Mouse (Mus musculus) embryonic facial prominence, embryonic 10.5 days (tissue): ENCODE measurements at regions not wholly inside any gene's neighbourhood (a gene's known extent, or its start where the extent isn't known, plus 50 kb on each side); places are given as distances from the start of the nearest gene placed in this dataset.
A peak's percentile ranks its signal among the peaks of the same experiment; 100 is the strongest.

Source experiments
- DNase-seq: peaks from one replicate; pipeline ENCODE4 v3.0.0-alpha.2; 2017; ENCODE audit warnings: low spot score
- H3K27ac ChIP-seq: fragments of 300-500 bp; sonication (generic); replicated peaks from 2 replicates; pipeline ENCODE4 v1.5.1; 2016; ENCODE audit warnings: mild to moderate bottlenecking
- H3K27me3 ChIP-seq: fragments of 300-500 bp; sonication (generic); replicated peaks from 2 replicates; pipeline ENCODE4 v1.6.1; 2016; ENCODE audit warnings: low read depth, mild to moderate bottlenecking; ENCODE audit not compliant: poor library complexity, severe bottlenecking
- H3K36me3 ChIP-seq: fragments of 300-500 bp; sonication (generic); replicated peaks from 2 replicates; pipeline ENCODE4 v1.6.1; 2016; ENCODE audit warnings: mild to moderate bottlenecking, moderate library complexity
- H3K4me1 ChIP-seq: fragments of 300-500 bp; sonication (generic); 2 replicates; pipeline ENCODE4 v1.6.1; 2016
- H3K4me3 ChIP-seq: fragments of 300-500 bp; sonication (generic); 2 replicates; pipeline ENCODE4 v1.5.1; 2016; ENCODE audit warnings: mild to moderate bottlenecking, moderate library complexity
- H3K9me3 ChIP-seq: fragments of 300-500 bp; sonication (generic); 2 replicates; pipeline ENCODE4 v1.6.1; 2016; ENCODE audit warnings: mild to moderate bottlenecking
- WGBS: fragments of 180-500 bp; shearing (Covaris S2); methylation state at CpG from one replicate; pipeline ENCODE4 v1.1.7; 2016; 5-methylcytosine and 5-hydroxymethylcytosine counted together

DNA sequence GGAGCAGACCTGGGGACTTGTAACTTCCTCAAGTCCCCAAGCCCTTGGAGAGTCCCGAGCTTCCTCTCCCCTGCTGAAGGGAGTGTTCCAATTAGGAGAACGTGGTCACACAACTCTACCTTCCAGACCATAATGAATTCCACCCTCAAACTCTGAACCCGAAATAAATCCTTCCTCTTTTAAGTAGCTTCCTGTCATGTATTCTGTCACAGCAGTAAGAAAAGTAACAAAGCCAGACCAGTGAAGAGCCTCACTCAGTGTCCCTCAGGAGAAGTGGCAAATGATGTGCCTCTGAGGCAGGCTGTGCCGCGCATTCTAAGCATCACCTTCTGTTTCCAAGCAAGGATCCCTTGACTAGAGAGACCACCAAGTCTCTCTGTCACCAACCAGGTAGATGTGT is 134.4 kb upstream of the Slc35f3 start:
- WGBS, result 64% methylated on average over 5 of the region's 5 CpGs

GRCm38 (mm10) chr8:126165486-126166095 is 132.8 kb upstream of the Slc35f3 start:
- H3K9me3 ChIP-seq, result no peaks in the 10 kb centered on the region
- WGBS, result 90% methylated on average over 8 of the region's 8 CpGs

More for the DNA sequence above, 134.4 kb upstream of the Slc35f3 start:
- Histone ChIP-seq H3K4me1 (peaks cover 30% of the 10 kb centered on the region), H3K9me3 (no peaks in the 10 kb centered on the region), H3K36me3 (no peaks in the 10 kb centered on the region), H3K4me3 (no peak overlapping the region), H3K27ac (no peak overlapping the region), H3K27me3 (0 out of 2 replicates have a peak, but pooled peaks cover 5% of the 10 kb centered on the region)
- DNase-seq, result no peak

GRCm38 (mm10) chr8:126166394-126166793 is 132.0 kb upstream of the Slc35f3 start:
- H3K9me3 ChIP-seq, result no peaks in the 10 kb centered on the region
- H3K4me3 ChIP-seq, result no peak overlapping the region
- 79% methylated on average over 7 of the region's 7 CpGs for WGBS
- no peak for DNase-seq
- H3K4me1 ChIP-seq, result peaks cover 24% of the 10 kb centered on the region
- no peak overlapping the region; the same call in 1 of the 2 replicates for H3K27ac ChIP-seq
- H3K36me3 ChIP-seq, result no peaks in the 10 kb centered on the region
- H3K27me3 ChIP-seq, result 0 out of 2 replicates have a peak, but pooled peaks cover 5% of the 10 kb centered on the region

More at GRCm38 (mm10) chr8:126165486-126166095, 132.8 kb upstream of the Slc35f3 start:
- H3K4me3 ChIP-seq, result no peak overlapping the region
- DNase-seq, result no peak
- H3K27me3 ChIP-seq, result 0 out of 2 replicates have a peak, but pooled peaks cover 5% of the 10 kb centered on the region
- no peaks in the 10 kb centered on the region for H3K36me3 ChIP-seq
- peaks cover 27% of the 10 kb centered on the region for H3K4me1 ChIP-seq
- no peak overlapping the region for H3K27ac ChIP-seq

- Histone ChIP-seq H3K4me3 (no peak overlapping the region), H3K27me3 (no peaks in the 10 kb centered on the region)
- WGBS, result 84% methylated on average over 7 of the region's 7 CpGs
Measured at GRCm38 (mm10) chr8:126174451-126174850, 123.9 kb upstream of the Slc35f3 start.

GRCm38 (mm10) chr8:126176305-126176704 is 122.1 kb upstream of the Slc35f3 start:
- Histone ChIP-seq H3K27ac (no peak overlapping the region), H3K9me3 (no peaks in the 10 kb centered on the region), H3K27me3 (no peaks in the 10 kb centered on the region), H3K4me1 (peaks cover 9% of the 10 kb centered on the region), H3K4me3 (no peak overlapping the region), H3K36me3 (no peaks in the 10 kb centered on the region)
- no peak for DNase-seq
- WGBS, result 91% methylated on average over 7 of the region's 7 CpGs

More at GRCm38 (mm10) chr8:126174451-126174850, 123.9 kb upstream of the Slc35f3 start:
- DNase-seq, result no peak
- Histone ChIP-seq H3K4me1 (peaks cover 12% of the 10 kb centered on the region), H3K36me3 (no peaks in the 10 kb centered on the region), H3K9me3 (no peaks in the 10 kb centered on the region), H3K27ac (no peak overlapping the region; the same call in 1 of the 2 replicates)

DNA sequence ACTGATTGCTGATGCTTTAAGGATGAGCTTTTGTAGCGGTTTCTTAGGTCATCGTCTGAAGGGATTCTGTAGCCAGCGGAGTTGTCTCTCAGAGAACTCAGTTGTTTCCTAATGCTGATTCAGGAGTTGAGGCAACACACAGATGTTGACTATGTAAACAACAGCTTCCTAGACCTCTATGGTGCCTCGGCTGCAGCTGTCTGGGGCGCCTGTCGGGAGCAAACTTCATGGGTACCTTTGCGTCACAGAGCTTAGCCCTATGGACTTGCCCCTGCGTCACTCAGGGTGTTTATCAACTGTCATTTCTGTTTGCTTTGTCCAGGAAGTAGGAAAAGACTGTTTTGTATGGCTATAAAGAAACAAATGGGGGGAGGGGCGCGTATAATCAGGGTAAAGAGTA is 120.5 kb upstream of the Slc35f3 start:
- Histone ChIP-seq H3K27me3 (no peaks in the 10 kb centered on the region), H3K4me1 (peaks cover 9% of the 10 kb centered on the region), H3K4me3 (no peak overlapping the region), H3K27ac (no peak overlapping the region), H3K9me3 (no peaks in the 10 kb centered on the region), H3K36me3 (no peaks in the 10 kb centered on the region)
- no peak for DNase-seq
- WGBS, result 85% methylated on average over 10 of the region's 10 CpGs

DNA sequence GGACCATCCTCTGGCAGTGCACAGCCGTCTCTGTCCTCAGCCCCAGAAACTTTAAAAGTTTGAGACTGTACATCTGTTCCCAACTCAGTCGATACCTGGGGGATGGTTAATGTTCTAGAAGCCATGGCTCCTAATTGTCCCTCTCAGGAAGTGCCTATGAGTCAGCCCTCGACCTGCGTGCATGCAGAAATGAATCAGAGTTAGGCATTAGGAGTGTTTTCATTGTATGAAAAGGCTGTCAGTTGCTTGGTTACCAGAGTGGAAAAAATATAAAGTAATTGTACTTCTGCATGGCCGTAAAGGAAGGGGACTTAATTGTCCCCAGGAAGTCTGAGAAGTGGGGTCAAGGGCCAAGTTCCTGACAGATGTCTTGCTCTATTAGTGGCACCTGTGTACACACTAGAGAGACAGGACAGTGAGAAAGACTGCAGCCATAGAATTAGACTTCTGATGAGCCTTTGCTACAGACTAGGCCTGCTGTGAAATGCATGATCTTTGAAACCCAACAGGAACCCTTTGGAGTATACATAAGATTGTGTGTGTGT is 109.5 kb upstream of the Slc35f3 start:
- Histone ChIP-seq H3K4me3 (no peak overlapping the region), H3K27ac (0 out of 2 replicates have a peak overlapping the region, but pooled peaks have one; percentile 48), H3K9me3 (peaks cover 12% of the 10 kb centered on the region; the same call in 1 of the 2 replicates), H3K36me3 (no peaks in the 10 kb centered on the region), H3K27me3 (no peaks in the 10 kb centered on the region), H3K4me1 (peaks cover 14% of the 10 kb centered on the region)
- DNase-seq, result peak; percentile 52
- 34% methylated on average over 5 of the region's 5 CpGs for WGBS

GRCm38 (mm10) chr8:126195616-126196015 is 102.7 kb upstream of the Slc35f3 start:
- DNase-seq, result no peak
- no peaks in the 10 kb centered on the region for H3K4me1 ChIP-seq
- no peak overlapping the region for H3K27ac ChIP-seq
- WGBS, result 90% methylated on average over 2 of the region's 2 CpGs
- H3K36me3 ChIP-seq, result no peaks in the 10 kb centered on the region
- no peaks in the 10 kb centered on the region for H3K27me3 ChIP-seq
- H3K4me3 ChIP-seq, result no peak overlapping the region
- H3K9me3 ChIP-seq, result peaks cover 11% of the 10 kb centered on the region; the same call in 1 of the 2 replicates

- H3K4me1 ChIP-seq, result peaks cover 9% of the 10 kb centered on the region; the same call in 1 of the 2 replicates
- H3K36me3 ChIP-seq, result no peaks in the 10 kb centered on the region
- H3K27me3 ChIP-seq, result no peaks in the 10 kb centered on the region
- WGBS, result 89% methylated on average over 8 of the region's 8 CpGs
- no peak overlapping the region for H3K27ac ChIP-seq
- DNase-seq, result no peak
- no peaks in the 10 kb centered on the region for H3K9me3 ChIP-seq
- H3K4me3 ChIP-seq, result no peak overlapping the region
Measured at GRCm38 (mm10) chr8:126210561-126210960, 87.8 kb upstream of the Slc35f3 start.

DNA sequence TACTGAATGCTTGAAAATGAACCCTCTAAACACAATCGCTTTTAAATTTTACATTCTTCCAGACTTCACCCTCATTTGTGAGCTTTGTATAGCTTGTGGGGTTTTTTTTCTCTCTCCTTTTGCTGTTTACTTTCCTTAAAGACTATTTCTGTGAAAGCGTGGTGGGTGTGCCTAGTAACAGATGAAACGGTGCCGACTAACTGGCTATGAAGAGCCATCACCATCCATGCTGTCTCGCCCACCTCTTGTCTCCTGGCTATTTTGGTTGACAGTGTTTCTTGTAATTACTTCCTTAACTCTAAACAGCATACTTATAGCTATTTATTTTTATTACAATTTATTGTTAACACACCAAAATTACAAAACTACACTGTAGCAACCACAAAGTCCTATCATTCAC is 85.6 kb upstream of the Slc35f3 start:
- no peaks in the 10 kb centered on the region for H3K36me3 ChIP-seq
- no peaks in the 10 kb centered on the region for H3K9me3 ChIP-seq
- no peak for DNase-seq
- 88% methylated on average over 5 of the region's 5 CpGs for WGBS
- H3K4me3 ChIP-seq, result no peak overlapping the region
- no peak overlapping the region for H3K27ac ChIP-seq
- H3K27me3 ChIP-seq, result no peaks in the 10 kb centered on the region
- peaks cover 9% of the 10 kb centered on the region; the same call in 1 of the 2 replicates for H3K4me1 ChIP-seq

GRCm38 (mm10) chr8:126214571-126214970 is 83.8 kb upstream of the Slc35f3 start:
- H3K4me1 ChIP-seq, result no peaks in the 10 kb centered on the region

DNA sequence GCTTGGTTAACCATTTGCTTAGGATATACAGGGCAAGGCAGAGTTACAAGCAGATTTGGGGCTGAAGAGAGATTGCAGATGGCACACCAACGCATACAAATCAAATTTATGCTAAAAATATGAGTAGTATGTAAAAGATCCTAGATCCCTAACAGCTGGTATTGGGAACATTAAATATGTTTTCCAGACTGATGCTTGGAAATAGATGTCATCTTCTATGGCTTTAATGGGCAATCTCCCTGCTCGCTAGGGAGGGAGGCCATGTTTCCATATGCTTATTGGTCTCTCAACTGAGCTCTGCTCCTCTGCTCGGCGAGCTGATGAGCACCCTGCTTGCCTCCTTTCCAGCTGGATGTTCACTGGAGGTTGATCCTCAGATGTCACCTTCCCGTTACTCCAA is 82.0 kb upstream of the Slc35f3 start:
- Histone ChIP-seq H3K4me3 (no peak overlapping the region), H3K36me3 (no peaks in the 10 kb centered on the region), H3K4me1 (no peaks in the 10 kb centered on the region), H3K27me3 (no peaks in the 10 kb centered on the region), H3K9me3 (no peaks in the 10 kb centered on the region), H3K27ac (no peak overlapping the region)
- DNase-seq, result no peak
- WGBS, result 82% methylated on average over 5 of the region's 5 CpGs

More at GRCm38 (mm10) chr8:126214571-126214970, 83.8 kb upstream of the Slc35f3 start:
- WGBS, result 67% methylated on average over 1 of the region's 1 CpGs
- H3K27ac ChIP-seq, result no peak overlapping the region
- no peaks in the 10 kb centered on the region for H3K9me3 ChIP-seq
- H3K4me3 ChIP-seq, result no peak overlapping the region
- no peak for DNase-seq
- no peaks in the 10 kb centered on the region for H3K36me3 ChIP-seq
- no peaks in the 10 kb centered on the region for H3K27me3 ChIP-seq

GRCm38 (mm10) chr8:126221631-126222030 is 76.7 kb upstream of the Slc35f3 start:
- Histone ChIP-seq H3K27ac (no peak overlapping the region), H3K27me3 (no peaks in the 10 kb centered on the region), H3K4me1 (no peaks in the 10 kb centered on the region), H3K4me3 (no peak overlapping the region), H3K9me3 (no peaks in the 10 kb centered on the region), H3K36me3 (no peaks in the 10 kb centered on the region)
- DNase-seq, result no peak
- WGBS, result 58% methylated on average over 1 of the region's 1 CpGs
